Mouse (Mus musculus) midbrain, embryonic 16.5 days (tissue): ENCODE measurements around the gene Foxp1. TPM values are rescaled to one million over a fixed set of nuclear protein-coding genes. Genes with fewer than 3 reads are reported as not detected.

Experiments used
- ATAC-seq: fragments of 200-750 bp; cut with Nextera tagmentation; 2 replicates; pipeline ENCODE4 v1.8.0; 2017; ENCODE audit warnings: moderate TSS enrichment
- H3K27ac ChIP-seq: fragments of 300-500 bp; sonication (generic); 2 replicates; pipeline ENCODE4 v1.5.1; 2014; ENCODE audit warnings: mild to moderate bottlenecking, low read length, mixed read lengths
- H3K27me3 ChIP-seq: fragments of 300-500 bp; sonication (generic); 2 replicates; pipeline ENCODE4 v1.6.1; 2014; ENCODE audit warnings: low read depth, low read length, mixed read lengths; ENCODE audit not compliant: control insufficient read depth, insufficient read depth
- H3K36me3 ChIP-seq: fragments of 300-500 bp; sonication (generic); 2 replicates; pipeline ENCODE4 v1.6.1; 2014; ENCODE audit warnings: mild to moderate bottlenecking, low read length, moderate library complexity, mixed read lengths; ENCODE audit not compliant: control insufficient read depth, insufficient read depth
- H3K4me1 ChIP-seq: fragments of 300-500 bp; sonication (generic); 2 replicates; pipeline ENCODE4 v1.6.1; 2014; ENCODE audit warnings: mild to moderate bottlenecking, low read length, mixed read lengths; ENCODE audit not compliant: control insufficient read depth, insufficient read depth
- H3K4me2 ChIP-seq: fragments of 300-500 bp; sonication (generic); 2 replicates; pipeline ENCODE4 v1.6.1; 2014; ENCODE audit warnings: mild to moderate bottlenecking, low read length, mixed read lengths
- H3K4me3 ChIP-seq: fragments of 300-500 bp; sonication (generic); 2 replicates; pipeline ENCODE4 v1.5.1; 2014; ENCODE audit warnings: low read depth, mild to moderate bottlenecking, low read length, moderate library complexity, mixed read lengths
- H3K9ac ChIP-seq: fragments of 300-500 bp; sonication (generic); 2 replicates; pipeline ENCODE4 v1.6.1; 2014; ENCODE audit warnings: low read depth, low read length, mixed read lengths
- H3K9me3 ChIP-seq: fragments of 300-500 bp; sonication (generic); replicated peaks from 2 replicates; pipeline ENCODE4 v1.6.1; 2014; ENCODE audit warnings: mild to moderate bottlenecking, low read length, mixed read lengths; ENCODE audit not compliant: control insufficient read depth, poor library complexity, severe bottlenecking
- WGBS: fragments of 180-500 bp; shearing (Covaris S2); extraction: QIAGEN DNeasy Blood & Tissue Kit; methylation state at CpG from one replicate; pipeline ENCODE4 v1.1.7; 2014; 5-methylcytosine and 5-hydroxymethylcytosine counted together
- polyA plus RNA-seq: library from polyadenylated mRNA; unstranded; fragments of >200 nt; fragmentation: Nextera tagmentation; extraction: Ambion mirVana; gene quantifications from 2 replicates; pipeline ENCODE4 v1.2.1, GENCODE M21; 2015

Foxp1 gene
- polyA plus RNA-seq, 1 experiment from 2014 or later, result 79.8 TPM

GRCm38 (mm10) chr6:98936377-98936776 is 586.1 kb downstream of the Foxp1 start:
- Histone ChIP-seq H3K4me2 (no peak overlapping the region), H3K4me1 (0 out of 2 replicates have a peak, but pooled peaks cover 3% of the 10 kb centered on the region), H3K9me3 (no peaks in the 10 kb centered on the region), H3K9ac (no peak overlapping the region), H3K36me3 (no peaks in the 10 kb centered on the region), H3K4me3 (no peak overlapping the region), H3K27ac (no peak overlapping the region), H3K27me3 (no peaks in the 10 kb centered on the region)
- 47% methylated on average over 3 of the region's 3 CpGs for WGBS
- ATAC-seq, result no peak

GRCm38 (mm10) chr6:98935169-98935568 is 587.4 kb downstream of the Foxp1 start:
- H3K4me3 ChIP-seq, result no peak overlapping the region
- H3K36me3 ChIP-seq, result no peaks in the 10 kb centered on the region
- WGBS, result 92% methylated on average over 8 of the region's 8 CpGs
- no peak for ATAC-seq
- H3K4me1 ChIP-seq, result 0 out of 2 replicates have a peak, but pooled peaks cover 5% of the 10 kb centered on the region
- no peaks in the 10 kb centered on the region for H3K27me3 ChIP-seq
- no peak overlapping the region for H3K27ac ChIP-seq
- H3K9me3 ChIP-seq, result no peaks in the 10 kb centered on the region
- H3K9ac ChIP-seq, result no peak overlapping the region
- no peak overlapping the region for H3K4me2 ChIP-seq

- Histone ChIP-seq H3K36me3 (0 out of 2 replicates have a peak, but pooled peaks cover 2% of the 10 kb centered on the region), H3K27me3 (no peaks in the 10 kb centered on the region), H3K9me3 (no peaks in the 10 kb centered on the region), H3K9ac (no peak overlapping the region), H3K27ac (no peak overlapping the region), H3K4me2 (no peak overlapping the region), H3K4me3 (no peak overlapping the region), H3K4me1 (0 out of 2 replicates have a peak, but pooled peaks cover 5% of the 10 kb centered on the region)
- ATAC-seq, result no peak
- 90% methylated on average over 10 of the region's 10 CpGs for whole genome bisulfite sequencing
These were observed 588.1 kb downstream of the Foxp1 start for GRCm38 (mm10) chr6:98934381-98934780.

- 67% methylated on average over 18 of the region's 18 CpGs for WGBS
- Histone ChIP-seq H3K9me3 (no peaks in the 10 kb centered on the region), H3K9ac (0 out of 2 replicates have a peak overlapping the region, but pooled peaks have one; percentile 21), H3K4me1 (0 out of 2 replicates have a peak, but pooled peaks cover 2% of the 10 kb centered on the region), H3K4me2 (no peak overlapping the region), H3K27me3 (no peaks in the 10 kb centered on the region), H3K27ac (no peak overlapping the region), H3K36me3 (0 out of 2 replicates have a peak, but pooled peaks cover 2% of the 10 kb centered on the region), H3K4me3 (no peak overlapping the region)
- no peak for ATAC-seq
These were observed 589.3 kb downstream of the Foxp1 start for GRCm38 (mm10) chr6:98933135-98933724.

GRCm38 (mm10) chr6:98931881-98932540 is 590.5 kb downstream of the Foxp1 start:
- H3K9me3 ChIP-seq, result no peaks in the 10 kb centered on the region
- no peak overlapping the region for H3K4me3 ChIP-seq
- 92% methylated on average over 8 of the region's 8 CpGs for WGBS
- no peaks in the 10 kb centered on the region for H3K27me3 ChIP-seq
- ATAC-seq, result no peak
- H3K9ac ChIP-seq, result no peak overlapping the region
- H3K36me3 ChIP-seq, result 0 out of 2 replicates have a peak, but pooled peaks cover 2% of the 10 kb centered on the region
- no peak overlapping the region for H3K27ac ChIP-seq
- H3K4me1 ChIP-seq, result 0 out of 2 replicates have a peak, but pooled peaks cover 2% of the 10 kb centered on the region
- no peak overlapping the region for H3K4me2 ChIP-seq

- H3K4me3 ChIP-seq, result no peak overlapping the region
- no peak overlapping the region for H3K9ac ChIP-seq
- no peak overlapping the region for H3K4me2 ChIP-seq
- 0 out of 2 replicates have a peak, but pooled peaks cover 2% of the 10 kb centered on the region for H3K36me3 ChIP-seq
- no peaks in the 10 kb centered on the region for H3K27me3 ChIP-seq
- H3K9me3 ChIP-seq, result no peaks in the 10 kb centered on the region
- no peak overlapping the region for H3K27ac ChIP-seq
- ATAC-seq, result no peak
- 52% methylated on average over 15 of the region's 15 CpGs for WGBS
- 0 out of 2 replicates have a peak, but pooled peaks cover 2% of the 10 kb centered on the region for H3K4me1 ChIP-seq
These were observed 591.7 kb downstream of the Foxp1 start for GRCm38 (mm10) chr6:98930652-98931300.

- 0 out of 2 replicates have a peak, but pooled peaks cover 2% of the 10 kb centered on the region for H3K36me3 ChIP-seq
- no peak overlapping the region for H3K4me2 ChIP-seq
- no peaks in the 10 kb centered on the region for H3K9me3 ChIP-seq
- no peaks in the 10 kb centered on the region for H3K27me3 ChIP-seq
- no peak overlapping the region for H3K9ac ChIP-seq
- H3K27ac ChIP-seq, result no peak overlapping the region
- ATAC-seq, result no peak
- 73% methylated on average over 8 of the region's 8 CpGs for WGBS
- no peak overlapping the region for H3K4me3 ChIP-seq
- H3K4me1 ChIP-seq, result 0 out of 2 replicates have a peak, but pooled peaks cover 2% of the 10 kb centered on the region
These were observed 594.2 kb downstream of the Foxp1 start for GRCm38 (mm10) chr6:98928365-98928764.

- ATAC-seq, result no peak
- 93% methylated on average over 6 of the region's 6 CpGs for WGBS
These were observed 621.3 kb downstream of the Foxp1 start for GRCm38 (mm10) chr6:98901259-98901658.

DNA sequence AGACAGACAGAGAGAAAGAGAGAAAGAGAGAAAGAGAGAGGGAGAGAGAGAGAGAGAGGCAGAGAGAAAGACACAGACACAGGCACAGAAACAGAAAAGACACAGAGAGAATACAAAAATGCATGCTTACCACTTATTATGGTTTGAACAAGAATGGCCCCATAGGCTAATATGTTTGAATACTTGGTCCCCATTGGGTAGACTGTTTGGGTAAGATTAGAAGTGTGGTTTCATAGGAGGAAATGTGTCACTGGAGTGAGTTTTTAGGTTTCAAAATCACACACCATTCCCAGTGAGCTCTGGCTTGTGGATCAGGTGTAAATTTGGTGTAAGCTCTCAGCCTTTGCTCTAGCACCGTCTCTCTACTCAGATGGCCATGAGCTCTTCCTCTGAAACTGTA is 644.3 kb downstream of the Foxp1 start:
- WGBS, result 68% methylated on average over 1 of the region's 1 CpGs
- no peak for ATAC-seq

More at GRCm38 (mm10) chr6:98901259-98901658, 621.3 kb downstream of the Foxp1 start:
- Histone ChIP-seq H3K27ac (no peak overlapping the region), H3K9ac (no peak overlapping the region), H3K27me3 (no peaks in the 10 kb centered on the region), H3K9me3 (no peaks in the 10 kb centered on the region), H3K36me3 (no peaks in the 10 kb centered on the region), H3K4me1 (no peaks in the 10 kb centered on the region), H3K4me2 (no peak overlapping the region), H3K4me3 (no peak overlapping the region)

More for the DNA sequence above, 644.3 kb downstream of the Foxp1 start:
- Histone ChIP-seq H3K36me3 (no peaks in the 10 kb centered on the region), H3K4me3 (no peak overlapping the region), H3K4me2 (no peak overlapping the region), H3K4me1 (no peaks in the 10 kb centered on the region), H3K27me3 (no peaks in the 10 kb centered on the region), H3K9me3 (no peaks in the 10 kb centered on the region), H3K9ac (no peak overlapping the region), H3K27ac (no peak overlapping the region)
